Mouse (Mus musculus) adrenal gland, adult 18-20 months (tissue): ENCODE data around the gene Agtpbp1. TPM values are rescaled to one million over a fixed set of nuclear protein-coding genes. Genes with fewer than 3 reads are reported as not detected.
A peak's percentile ranks its signal among the peaks of the same experiment; 100 is the strongest.

Experiments used
- DNase-seq, 2 experiments: peaks; one replicate each; pipeline ENCODE4 v3.0.0; 2021 to 2022; ENCODE audit warnings: low spot score in 2 of 2
- total RNA-seq, 2 experiments: library from RNA; stranded (reverse); gene quantifications; 1 replicate in 1 of 2; 2 replicates in 1 of 2; pipeline ENCODE4 v1.2.3; 2021

Gene Agtpbp1
- total RNA-seq, 2 experiments from 2014 or later = 35.6 to 46.0 TPM

- no peak for DNase-seq
These were observed 145.3 kb downstream of the Agtpbp1 start for GRCm38 (mm10) chr13:59439683-59440082.

- DNase-seq = no peak
These were observed 150.5 kb downstream of the Agtpbp1 start for GRCm38 (mm10) chr13:59434554-59434953.

DNA sequence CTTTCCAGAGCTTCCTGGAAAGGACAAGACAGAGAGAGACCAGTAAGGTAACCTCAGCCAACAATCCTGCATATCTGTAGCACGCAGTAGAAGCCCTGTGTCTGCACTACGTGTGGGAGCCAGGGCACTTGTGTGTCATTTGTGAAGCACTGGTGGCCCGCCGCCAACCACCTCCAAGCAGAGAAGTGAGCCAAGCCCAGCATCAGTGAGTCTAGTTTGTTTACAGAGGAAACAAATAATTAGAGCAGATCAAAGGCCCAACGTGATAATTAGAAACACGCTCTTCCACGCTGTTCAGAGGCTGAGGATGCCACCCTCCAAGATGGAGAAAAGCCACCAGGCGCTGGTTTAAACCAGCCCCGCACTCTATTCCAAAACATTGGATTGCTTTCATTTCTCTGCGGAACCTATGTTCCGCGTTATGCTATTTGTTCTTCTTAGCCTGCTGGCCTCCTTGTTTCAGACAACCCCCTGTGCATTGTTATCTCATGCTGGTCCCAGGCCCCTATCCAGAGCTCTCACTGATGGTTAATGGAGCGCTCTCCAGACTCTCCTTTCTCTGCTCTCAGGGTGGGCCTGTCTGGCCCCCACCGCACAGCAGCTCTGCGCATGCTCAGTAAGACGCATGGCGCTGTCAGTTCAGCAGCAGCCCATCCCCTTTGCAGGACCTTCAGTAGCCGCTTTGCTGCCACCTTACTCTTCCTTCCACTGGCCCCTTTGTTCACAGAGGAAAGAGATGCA lies 153.7 kb downstream of the Agtpbp1 start:
- no peak for DNase-seq

DNA sequence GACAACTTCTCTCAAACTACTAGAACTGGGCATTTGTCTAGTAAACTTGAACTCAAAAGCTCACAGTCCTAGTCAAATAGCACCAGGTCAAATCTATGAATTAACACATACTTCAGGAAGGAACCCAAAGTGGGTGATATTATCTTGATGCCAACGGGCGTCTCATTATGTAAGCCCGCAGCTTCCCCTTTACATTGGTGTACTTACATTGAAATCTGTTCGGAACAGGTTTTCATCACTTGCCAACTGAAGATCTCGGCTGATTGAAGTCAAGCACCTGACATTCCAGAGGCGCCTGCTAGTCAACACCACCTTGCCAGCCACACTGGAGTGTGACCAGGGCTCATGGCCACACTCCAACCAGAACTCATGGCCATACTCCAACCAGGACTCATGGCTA lies 155.7 kb downstream of the Agtpbp1 start:
- no peak for DNase-seq

- no peak for DNase-seq
These were observed 161.2 kb downstream of the Agtpbp1 start for GRCm38 (mm10) chr13:59423871-59424270.

DNA sequence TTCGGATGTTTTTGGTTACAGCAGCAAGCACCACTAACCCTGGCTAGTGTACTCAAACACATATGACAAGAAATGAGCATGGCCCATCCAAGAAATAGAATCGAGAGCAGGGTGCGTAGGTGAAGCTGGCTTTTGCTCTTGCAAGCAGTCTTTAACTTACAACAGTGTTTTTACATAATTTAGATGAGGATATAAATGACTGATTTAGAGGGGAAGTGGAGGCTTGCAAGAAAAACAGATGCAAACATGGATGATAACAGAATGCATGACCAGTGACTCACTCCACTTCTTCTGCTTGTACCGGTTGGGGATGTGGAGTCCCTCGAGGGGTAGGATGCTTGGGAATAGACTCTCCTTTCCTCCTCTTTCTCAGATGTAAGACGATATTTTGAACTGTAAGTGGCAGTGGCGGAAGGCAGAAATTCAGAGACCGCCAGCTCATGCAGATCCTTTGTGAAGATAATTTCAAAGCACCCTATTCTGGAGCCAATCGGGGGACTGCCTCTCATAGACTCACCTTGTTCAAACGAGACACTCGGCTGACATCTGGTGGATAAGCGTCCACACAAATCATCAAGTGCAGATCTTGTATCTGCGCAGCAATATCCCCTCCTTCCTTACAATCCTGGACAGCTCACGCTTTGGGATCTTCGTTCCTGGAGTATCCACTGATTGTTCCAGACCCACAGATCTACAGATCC lies 168.3 kb downstream of the Agtpbp1 start:
- DNase-seq = no peak

DNA sequence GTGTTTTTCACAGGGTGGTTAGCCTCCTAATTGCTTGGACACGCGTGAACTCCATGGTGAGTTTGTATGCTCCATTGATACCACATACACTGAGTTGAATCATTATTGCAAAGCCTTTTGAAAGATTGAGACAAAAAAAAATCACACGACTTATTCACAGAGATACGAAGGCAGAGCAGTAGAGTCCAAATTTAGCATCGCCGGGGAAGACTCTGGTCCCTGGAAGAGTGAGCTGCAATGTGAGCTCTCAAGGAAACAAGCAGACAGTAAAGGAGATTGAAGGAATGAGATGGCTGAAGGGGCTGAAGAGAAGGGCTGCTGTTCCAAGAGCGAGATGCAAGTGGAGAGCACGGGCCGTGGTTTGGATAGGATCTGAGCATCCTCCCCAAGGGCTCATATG lies 171.1 kb downstream of the Agtpbp1 start:
- no peak for DNase-seq

DNA sequence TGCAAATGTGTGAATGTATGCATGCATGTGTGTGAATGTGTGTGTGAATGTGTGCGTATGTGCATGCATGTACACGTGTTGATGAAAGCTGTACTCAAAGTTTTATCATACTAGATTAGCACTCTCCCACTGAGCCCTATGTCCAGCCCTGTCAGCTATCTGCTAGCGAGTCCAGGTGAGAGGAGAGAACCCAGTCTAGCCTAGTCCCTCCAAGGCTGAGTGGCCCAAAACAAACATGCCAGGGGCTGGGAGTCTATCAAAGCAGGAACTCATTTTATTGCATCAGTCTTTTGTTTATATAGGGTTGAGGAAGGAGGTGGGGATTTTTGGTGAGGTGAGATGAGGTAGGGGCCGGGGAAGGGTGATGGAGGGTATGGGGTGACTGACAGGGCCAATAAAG lies 172.4 kb downstream of the Agtpbp1 start:
- no peak for DNase-seq

- DNase-seq = no peak
These were observed 177.8 kb downstream of the Agtpbp1 start for GRCm38 (mm10) chr13:59407182-59407581.

- DNase-seq = no peak
These were observed 182.8 kb downstream of the Agtpbp1 start for GRCm38 (mm10) chr13:59402026-59402775.

- DNase-seq = peak in 1 of 2 experiments; percentile 32
These were observed 187.5 kb downstream of the Agtpbp1 start for GRCm38 (mm10) chr13:59397571-59397970.

Other genes with a start within 250 kb of the Agtpbp1 start
- gene Naa35, start within 50 bp of the Agtpbp1 start, total RNA-seq = 10 to 100 TPM; 68.8 to 70.2 TPM
- gene Golm1, start 90.6 kb upstream of the Agtpbp1 start, total RNA-seq = 1 to 10 TPM; 4.9 to 8.2 TPM
- not detected for gene 4921517D22Rik, start 108.9 kb upstream of the Agtpbp1 start, total RNA-seq
- not detected for gene Spata31d1a, start 125.1 kb upstream of the Agtpbp1 start, total RNA-seq
- not detected for gene Spata31d1b, start 127.1 kb upstream of the Agtpbp1 start, total RNA-seq
- gene Spata31d1d, start 146.5 kb upstream of the Agtpbp1 start, total RNA-seq = not detected
- gene 1700014D04Rik, start 161.5 kb upstream of the Agtpbp1 start, total RNA-seq = not detected
- 100 to 1,000 TPM; 105 to 135 TPM for gene Isca1, start 184.6 kb upstream of the Agtpbp1 start, total RNA-seq
- gene Gm49354, start 197.0 kb upstream of the Agtpbp1 start, total RNA-seq = not detected
- 10 to 100 TPM; 63.0 to 64.1 TPM for gene Tut7, start 237.9 kb upstream of the Agtpbp1 start, total RNA-seq